Mouse (Mus musculus) bone marrow, adult 2 months (tissue): Measurements from ENCODE around the gene Zdhhc19. TPM values are rescaled to one million over a fixed set of nuclear protein-coding genes. Genes with fewer than 3 reads are reported as not detected.

Source experiments
- H3K27ac ChIP-seq: fragments of 200-500 bp; 2 replicates; pipeline ENCODE4 v1.5.1; 2012; ENCODE audit warnings: low read depth, mild to moderate bottlenecking, control low read depth, inconsistent platforms, low read length; ENCODE audit not compliant: control insufficient read depth, poor library complexity, insufficient read depth
- H3K4me1 ChIP-seq: fragments of 200-500 bp; 2 replicates; pipeline ENCODE4 v1.6.1; 2011; ENCODE audit warnings: low read length; ENCODE audit not compliant: control insufficient read depth, insufficient read depth
- H3K4me3 ChIP-seq: fragments of 200-500 bp; replicated peaks from 2 replicates; pipeline ENCODE3; 2011; ENCODE audit warnings: mild to moderate bottlenecking, low read depth, low read length, control low read depth; ENCODE audit not compliant: control insufficient read depth
- CTCF ChIP-seq: fragments of 200-500 bp; IDR thresholded peaks from 2 replicates; pipeline ENCODE4 v1.5.1; 2011; ENCODE audit warnings: low read length, control low read depth; ENCODE audit not compliant: control insufficient read depth, insufficient read depth
- POLR2A ChIP-seq: fragments of 200-500 bp; IDR thresholded peaks from 2 replicates; pipeline ENCODE4 v1.6.1; 2011; ENCODE audit warnings: low read depth, mild to moderate bottlenecking, control low read depth, low read length, borderline replicate concordance; ENCODE audit not compliant: control insufficient read depth
- WGBS: fragments of 180-500 bp; shearing (Covaris S2); methylation state at CpG from one replicate; pipeline ENCODE4 v1.1.7; 2018; 5-methylcytosine and 5-hydroxymethylcytosine counted together
- polyA plus RNA-seq: library from polyadenylated mRNA; stranded (reverse); fragments of >200 nt; gene quantifications from 2 replicates; pipeline ENCODE4 v1.2.4, GENCODE M21; 2011; ENCODE audit warnings: low replicate concordance; ENCODE audit not compliant: missing spikeins, insufficient read depth, insufficient read length

The Zdhhc19 gene
- polyA plus RNA-seq, 1 experiment = not detected

GRCm38 (mm10) chr16:32608712-32609400 lies 112.8 kb downstream of the Zdhhc19 start, which contains the start of gene Tfrc:
TSS of gene Tfrc (plus strand) at chr16:32608920.
- WGBS = under 1% methylated on average over 73 of the region's 73 CpGs
- Histone ChIP-seq H3K27ac (peak within 1 kb of the TSS; percentile 76), H3K4me3 (peak within 1 kb of the TSS; percentile 85), H3K4me1 (no peaks in the 10 kb centered on the region; the same call in 1 of the 2 replicates)
- TF ChIP-seq POLR2A (peak; percentile 100), CTCF (no peak)

DNA sequence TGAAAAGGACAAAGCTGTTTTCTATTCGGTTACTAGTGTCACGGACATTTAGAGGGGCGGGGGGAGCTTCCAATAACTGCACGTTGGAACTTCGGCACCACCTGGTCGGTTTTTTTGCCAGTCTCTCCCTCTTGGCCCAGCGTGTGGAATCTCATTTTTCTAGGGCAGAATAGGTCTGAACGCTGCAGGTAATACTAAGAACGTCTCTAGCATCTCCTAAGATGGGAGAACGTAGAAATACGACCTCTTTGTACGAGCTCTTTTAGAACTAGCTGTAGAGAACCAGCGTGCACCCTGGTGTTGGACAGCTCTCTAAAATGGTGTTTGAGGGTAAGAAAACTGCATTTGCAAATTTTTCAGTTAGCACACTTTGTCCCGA lies 113.3 kb downstream of the Zdhhc19 start:
- TF ChIP-seq CTCF = no peak
- no peak for TF ChIP-seq POLR2A
- under 1% methylated on average over 14 of the region's 14 CpGs for WGBS
- H3K4me1 ChIP-seq = no peaks in the 10 kb centered on the region; the same call in 1 of the 2 replicates
- H3K4me3 ChIP-seq = peak overlapping the region; percentile 85
- H3K27ac ChIP-seq = peak overlapping the region; percentile 76

DNA sequence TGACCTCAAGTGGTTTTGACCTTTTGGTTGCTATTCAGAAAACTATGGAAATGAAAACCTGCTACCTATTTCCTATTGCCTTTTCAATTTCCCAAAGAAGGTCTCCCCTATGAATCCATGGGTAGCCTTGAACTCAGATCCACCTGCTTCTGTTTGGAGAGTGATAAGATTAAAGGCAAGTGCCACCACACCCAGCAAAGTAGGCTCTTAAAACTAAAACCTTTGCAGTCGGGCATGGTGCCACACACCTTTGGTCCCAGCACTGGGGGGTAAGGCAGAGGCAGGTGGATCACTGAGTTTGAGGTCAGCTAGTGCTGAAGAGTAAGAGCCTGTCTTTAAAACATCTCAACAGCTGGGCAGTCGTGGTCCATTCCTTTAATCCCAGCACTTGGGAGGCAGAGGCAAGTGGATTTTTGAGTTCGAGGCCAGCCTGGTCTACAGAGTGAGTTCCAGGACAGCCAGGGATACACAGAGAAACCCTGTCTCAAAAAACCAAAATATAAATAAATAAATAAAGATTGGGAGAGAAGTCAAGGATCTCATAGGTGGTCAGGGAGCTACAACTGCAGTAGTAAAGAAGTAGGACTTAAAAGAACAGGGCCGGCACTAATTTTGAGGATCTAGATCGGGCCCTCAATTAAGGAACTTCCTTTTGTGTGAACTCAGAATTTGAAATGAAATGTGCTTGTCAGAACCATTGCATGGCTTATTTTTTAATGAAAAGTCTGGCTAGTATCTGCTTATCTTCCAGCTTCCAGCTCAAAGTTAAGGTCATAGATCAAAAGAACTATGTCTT lies 114.6 kb downstream of the Zdhhc19 start:
- Histone ChIP-seq H3K4me3 (peak overlapping the region; percentile 73), H3K27ac (peak overlapping the region; percentile 70), H3K4me1 (no peaks in the 10 kb centered on the region; the same call in 1 of the 2 replicates)
- TF ChIP-seq CTCF (no peak), POLR2A (no peak)
- WGBS = 19% methylated on average over 5 of the region's 5 CpGs

Other genes with a start within 250 kb of the Zdhhc19 start
- 4.4 and 6.0 TPM in 2 replicates for gene Fbxo45, start 249.1 kb upstream of the Zdhhc19 start, polyA plus RNA-seq
- 14.0 and 15.5 TPM in 2 replicates for gene Wdr53, start 249.0 kb upstream of the Zdhhc19 start, polyA plus RNA-seq
- not detected in 2 replicates for gene Smco1, start 224.8 kb upstream of the Zdhhc19 start, polyA plus RNA-seq
- gene Rnf168, start 218.8 kb upstream of the Zdhhc19 start, polyA plus RNA-seq = 22.6 and 32.5 TPM in 2 replicates
- gene Ubxn7, start 164.0 kb upstream of the Zdhhc19 start, polyA plus RNA-seq = 7.1 and 9.0 TPM in 2 replicates
- 3.2 TPM in 1 of 2 replicates, not detected in the other for gene Tm4sf19, start 95.8 kb upstream of the Zdhhc19 start, polyA plus RNA-seq
- gene Tctex1d2, start 76.6 kb upstream of the Zdhhc19 start, polyA plus RNA-seq = 5.4 and 13.9 TPM in 2 replicates
- 40.6 and 49.6 TPM in 2 replicates for gene Pcyt1a, start 65.3 kb upstream of the Zdhhc19 start, polyA plus RNA-seq
- not detected in 2 replicates for gene Slc51a, start 8.4 kb upstream of the Zdhhc19 start, polyA plus RNA-seq
- 210 and 334 TPM in 2 replicates for gene Tfrc, start 112.7 kb downstream of the Zdhhc19 start, polyA plus RNA-seq
- 70.2 and 105 TPM in 2 replicates for gene Tnk2, start 147.6 kb downstream of the Zdhhc19 start, polyA plus RNA-seq
- not detected in 2 replicates for gene Muc4, start 239.6 kb downstream of the Zdhhc19 start, polyA plus RNA-seq